Mouse (Mus musculus) gastrocnemius, postnatal 10 days (tissue): ENCODE results near the gene Tbc1d10a. TPM values are rescaled to one million over a fixed set of nuclear protein-coding genes. Genes with fewer than 3 reads are reported as not detected.
"Not testable (repeated sequence)": the region's sequence is repeated elsewhere in the genome, so short reads cannot be mapped to it uniquely, and the experiment has no call there.

Experiments used
- DNase-seq: peaks from one replicate; pipeline ENCODE4 v3.0.0; 2021; ENCODE audit warnings: mixed read lengths
- total RNA-seq, 2 experiments: library from RNA; stranded (reverse); gene quantifications; 2 replicates each; pipeline ENCODE4 v1.2.3; 2021

Tbc1d10a gene
- total RNA-seq, 2 experiments from 2014 or later = 6.1 to 8.2 TPM

DNA sequence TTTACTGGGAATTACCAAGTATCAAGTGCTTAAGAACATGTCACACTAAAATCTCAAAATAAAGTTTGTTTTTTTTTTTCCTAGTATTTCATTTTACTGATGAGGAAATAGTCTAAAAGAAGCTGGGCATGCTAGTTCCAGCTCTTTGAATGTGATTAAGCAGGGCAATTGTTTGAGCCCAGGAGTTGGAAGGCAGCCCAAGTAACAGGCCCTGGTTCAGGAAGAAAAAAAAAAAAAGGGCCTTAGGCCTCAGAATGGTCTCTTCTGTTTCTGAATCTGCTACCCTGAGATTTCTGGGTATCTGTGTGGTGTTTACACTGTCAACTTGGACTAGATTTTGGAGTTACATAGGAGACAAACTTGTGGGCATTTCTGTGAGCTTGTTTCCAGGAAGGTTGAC, 3.1 kb upstream of the Tbc1d10a start:
- no peak for DNase-seq

DNA sequence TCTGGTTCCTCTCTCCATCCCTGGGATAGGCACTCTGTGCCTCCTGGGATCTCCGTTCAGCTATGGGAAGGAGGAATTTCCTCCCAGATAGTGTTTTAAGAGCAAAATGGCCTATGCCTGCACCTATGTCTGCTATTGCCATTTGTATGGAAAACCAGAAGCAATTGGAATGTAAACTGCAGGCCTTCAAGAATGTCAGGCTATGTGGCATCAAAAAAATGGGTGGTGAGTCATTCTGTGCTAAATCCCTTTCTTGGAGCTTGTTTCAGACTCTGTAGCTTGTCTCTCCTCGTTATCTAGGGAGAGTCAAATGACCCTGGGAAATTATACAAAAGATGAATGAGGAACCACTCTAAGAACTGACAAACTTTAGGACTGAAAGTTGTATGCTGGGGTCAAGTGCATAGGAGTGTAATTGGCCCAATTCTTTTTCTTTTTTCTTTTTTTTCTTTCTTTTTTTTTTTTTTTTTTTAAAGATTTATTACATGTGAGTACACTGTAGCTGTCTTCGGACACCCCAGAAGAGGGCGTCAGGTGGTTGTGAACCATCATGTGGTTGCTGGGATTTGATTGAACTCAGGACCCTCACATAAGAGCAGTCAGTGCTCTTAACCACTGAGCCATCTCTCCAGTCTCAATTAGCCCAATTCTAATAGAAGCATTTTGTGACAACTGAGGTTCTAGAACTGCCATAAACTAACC, 2.2 kb upstream of the Tbc1d10a start:
- DNase-seq = no peak

DNA sequence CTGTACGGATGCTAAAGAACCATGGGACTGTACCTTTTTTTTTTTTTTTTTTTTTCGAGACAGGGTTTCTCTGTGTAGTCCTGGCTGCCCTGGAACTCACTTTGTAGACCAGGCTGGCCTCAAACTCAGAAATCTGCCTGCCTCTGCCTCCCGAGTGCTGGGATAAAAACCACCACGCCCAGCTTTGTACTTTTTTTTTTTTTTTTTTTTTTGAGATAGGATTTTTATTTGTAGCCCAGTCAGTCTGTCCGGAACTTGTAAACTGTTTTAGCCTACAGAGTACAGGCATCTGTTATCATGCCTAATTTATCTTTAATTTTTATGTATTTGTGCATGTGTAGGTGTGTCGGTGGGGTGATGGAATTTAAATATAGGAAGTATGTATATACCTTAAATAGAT, 1.1 kb upstream of the Tbc1d10a start:
- DNase-seq = not testable (repeated sequence)

DNA sequence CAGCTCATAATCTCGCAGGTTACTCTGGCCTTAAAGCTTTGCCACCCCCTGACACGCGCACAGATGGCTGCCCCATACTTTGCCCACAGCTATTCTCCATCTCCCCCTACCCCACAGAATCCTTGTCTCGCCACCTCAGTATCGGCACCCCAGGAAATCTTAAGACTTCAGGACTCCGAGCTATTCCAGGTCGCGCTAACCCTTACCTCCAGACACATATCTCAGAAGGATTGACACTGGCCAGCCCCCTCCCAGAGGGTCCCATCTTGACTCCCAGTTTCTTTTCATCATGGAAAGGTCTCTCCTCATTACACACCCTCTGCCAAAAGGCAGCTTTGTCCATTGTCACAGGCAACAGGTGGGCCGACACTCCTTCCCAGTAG, 720 bp downstream of the Tbc1d10a start:
- no peak for DNase-seq

DNA sequence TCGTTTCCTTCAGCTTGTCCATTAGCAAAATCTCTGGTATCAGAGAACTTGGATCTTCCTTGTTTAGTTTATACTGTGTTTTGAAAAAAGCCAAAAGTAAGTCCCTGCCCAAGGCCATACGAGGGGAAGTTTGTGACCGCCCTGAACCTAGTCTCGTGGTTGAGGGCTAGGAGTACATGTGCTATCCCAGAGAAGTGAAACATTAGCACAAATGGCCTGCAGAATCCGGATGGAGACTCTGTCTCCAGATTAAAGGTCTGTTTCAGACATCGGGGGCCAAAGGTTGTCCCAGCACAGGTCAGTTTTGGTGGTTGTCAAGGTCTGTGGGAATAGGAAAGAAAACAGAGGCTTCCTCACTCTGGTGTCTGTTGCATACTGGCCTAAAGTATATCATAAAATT, 2.6 kb downstream of the Tbc1d10a start:
- DNase-seq = no peak

DNA sequence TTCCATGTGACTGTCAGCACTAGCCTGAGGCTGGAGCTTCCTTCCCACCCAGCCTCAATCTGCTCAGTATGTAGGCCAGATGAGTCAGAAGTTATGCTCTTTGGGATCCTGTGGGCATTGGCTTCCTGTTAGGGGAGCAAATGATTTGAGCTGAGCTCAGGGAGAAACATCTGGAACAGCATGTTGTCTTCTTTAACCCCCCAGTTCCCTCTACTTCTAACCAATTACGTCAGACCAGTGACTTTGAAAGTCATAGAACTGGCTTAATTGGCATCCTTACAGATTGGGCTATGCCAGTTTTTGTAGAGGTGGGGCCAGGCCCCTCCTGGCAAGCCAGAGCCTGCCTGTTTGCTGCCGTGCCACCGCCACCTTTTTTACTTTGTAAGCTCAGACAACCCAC, 4.1 kb downstream of the Tbc1d10a start:
- DNase-seq = no peak

DNA sequence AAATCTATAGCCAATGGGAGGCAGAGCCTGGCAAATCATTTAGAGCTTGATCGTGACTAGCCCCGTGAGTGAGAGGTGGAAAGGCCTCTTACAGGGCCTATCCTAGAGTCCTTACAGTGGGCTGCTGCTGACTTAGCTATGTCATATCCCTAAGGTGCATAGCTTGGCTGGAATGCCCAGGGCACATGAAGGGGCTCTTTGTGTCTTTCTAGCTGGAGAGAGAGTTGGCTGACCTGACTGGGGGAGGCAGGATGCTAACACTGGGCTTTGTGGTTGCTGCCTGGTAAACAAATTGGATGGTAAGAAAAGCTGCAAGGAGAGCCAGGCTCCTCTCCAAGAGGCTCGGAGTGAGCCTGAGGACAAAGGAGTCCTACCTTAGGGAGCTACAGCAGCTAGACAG, 6.2 kb downstream of the Tbc1d10a start:
- no peak for DNase-seq

DNA sequence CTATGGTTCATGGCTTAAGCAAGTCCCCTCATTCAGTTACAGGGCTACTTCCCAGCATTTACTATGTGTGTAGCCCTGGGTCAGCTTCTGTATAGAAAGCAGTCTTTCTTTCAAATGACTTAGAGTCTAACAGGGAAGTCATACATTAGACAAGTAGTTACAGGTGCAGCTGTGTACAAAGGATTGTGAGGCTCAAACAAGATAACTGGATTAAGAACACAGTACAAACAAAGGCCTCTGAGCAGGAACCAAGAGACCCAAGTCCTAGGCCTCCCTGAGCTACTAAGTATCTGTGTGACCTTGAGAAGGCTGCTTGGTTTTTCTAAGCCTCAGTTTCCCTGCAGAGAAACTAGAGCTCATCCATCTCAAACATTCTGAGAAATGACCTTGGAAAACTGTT, 6.8 kb downstream of the Tbc1d10a start:
- no peak for DNase-seq

DNA sequence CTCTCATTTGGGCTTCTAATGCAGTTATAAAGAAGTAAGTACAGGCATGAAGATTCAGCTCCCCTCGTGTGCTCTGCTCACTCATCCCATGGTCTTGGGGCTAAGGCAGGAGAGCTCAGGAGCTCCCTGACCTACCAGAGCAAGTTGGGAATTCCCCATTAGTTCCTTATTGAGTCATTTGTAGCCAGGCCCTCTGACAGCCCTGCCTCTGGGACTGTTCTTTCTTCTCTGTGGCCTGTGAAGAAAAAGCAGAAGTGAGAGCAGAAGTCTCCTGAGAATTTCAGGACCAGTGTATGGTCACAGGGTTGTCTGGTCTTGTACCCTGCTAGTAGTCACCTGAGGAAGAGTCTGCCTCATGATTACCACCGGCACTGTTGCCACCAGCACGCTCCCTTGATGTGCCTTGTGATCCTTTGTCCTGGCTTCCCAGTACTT, 9.0 kb downstream of the Tbc1d10a start:
- DNase-seq = no peak

DNA sequence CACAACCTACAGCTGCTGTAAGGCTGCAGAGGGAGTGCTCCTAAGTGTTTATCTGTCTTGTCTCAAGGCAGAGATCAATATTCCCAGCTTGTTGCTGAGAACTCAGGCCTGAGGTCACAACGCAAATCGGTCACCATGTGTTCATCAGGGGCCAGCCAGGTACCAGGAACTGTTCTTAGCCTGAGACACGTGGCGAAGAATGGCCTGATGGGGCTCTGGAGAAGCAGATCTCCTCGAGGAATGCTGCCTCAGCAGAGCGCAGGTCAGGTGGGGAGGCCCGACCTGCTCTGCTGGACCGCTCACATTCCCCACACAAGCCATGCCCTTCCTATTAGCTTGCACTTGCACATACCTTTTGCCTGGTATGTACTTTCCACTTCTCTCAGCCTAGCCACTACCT, 10.0 kb downstream of the Tbc1d10a start:
- DNase-seq = no peak

DNA sequence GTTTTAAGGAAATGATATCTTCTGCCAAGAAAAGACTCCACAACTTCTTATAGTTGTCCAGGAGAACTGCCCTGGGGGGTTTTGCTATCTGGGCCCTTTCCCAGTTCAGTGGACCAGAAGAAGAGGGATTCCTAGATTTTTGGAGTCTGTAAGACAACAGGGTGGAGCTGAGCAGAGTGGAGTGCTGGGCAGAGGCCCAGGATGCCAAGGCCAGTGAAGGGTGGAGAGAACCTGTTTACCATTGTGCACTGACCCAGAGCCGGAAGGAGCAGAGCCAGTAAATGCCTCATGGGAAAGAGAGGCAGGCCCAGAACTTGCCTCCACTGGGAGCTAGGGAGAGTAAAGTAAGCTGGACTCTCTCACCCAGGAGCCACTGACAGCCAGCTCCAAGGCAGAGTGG, 11.1 kb downstream of the Tbc1d10a start:
- no peak for DNase-seq

DNA sequence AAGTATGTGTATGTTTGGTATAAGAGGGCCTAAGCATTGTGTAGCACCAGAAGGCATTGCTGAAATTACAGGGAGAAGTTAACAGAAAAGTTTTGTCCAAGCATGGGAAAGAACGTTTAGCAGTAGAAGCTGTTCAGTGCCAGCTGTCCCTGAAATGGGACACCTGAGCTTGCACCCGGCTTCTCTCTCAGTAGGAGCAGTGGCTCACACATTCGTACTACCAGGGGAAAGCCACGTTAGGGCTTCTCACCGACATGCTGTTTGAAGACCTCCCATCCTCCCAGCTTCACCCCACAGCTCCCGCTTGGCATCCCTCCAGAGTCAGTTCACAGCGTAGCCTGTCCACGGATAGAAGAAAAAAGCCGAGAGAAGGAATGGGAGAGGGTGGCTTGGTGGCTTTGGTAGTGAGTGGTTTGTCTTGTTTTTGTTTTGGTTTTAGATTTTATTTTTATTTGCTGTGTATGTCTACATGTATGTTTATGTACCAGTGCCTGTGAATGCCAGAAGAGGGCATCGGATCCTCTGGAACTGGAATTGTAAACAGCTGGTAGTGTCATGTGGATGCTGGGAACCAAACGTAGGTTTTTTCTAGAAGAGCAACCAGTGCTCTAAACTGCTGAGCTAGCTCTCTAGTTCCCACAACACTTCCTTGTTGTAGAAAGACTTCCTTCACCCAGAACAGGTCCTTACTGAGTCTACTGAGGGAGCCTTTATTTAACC, 15.6 kb downstream of the Tbc1d10a start:
- DNase-seq = no peak

DNA sequence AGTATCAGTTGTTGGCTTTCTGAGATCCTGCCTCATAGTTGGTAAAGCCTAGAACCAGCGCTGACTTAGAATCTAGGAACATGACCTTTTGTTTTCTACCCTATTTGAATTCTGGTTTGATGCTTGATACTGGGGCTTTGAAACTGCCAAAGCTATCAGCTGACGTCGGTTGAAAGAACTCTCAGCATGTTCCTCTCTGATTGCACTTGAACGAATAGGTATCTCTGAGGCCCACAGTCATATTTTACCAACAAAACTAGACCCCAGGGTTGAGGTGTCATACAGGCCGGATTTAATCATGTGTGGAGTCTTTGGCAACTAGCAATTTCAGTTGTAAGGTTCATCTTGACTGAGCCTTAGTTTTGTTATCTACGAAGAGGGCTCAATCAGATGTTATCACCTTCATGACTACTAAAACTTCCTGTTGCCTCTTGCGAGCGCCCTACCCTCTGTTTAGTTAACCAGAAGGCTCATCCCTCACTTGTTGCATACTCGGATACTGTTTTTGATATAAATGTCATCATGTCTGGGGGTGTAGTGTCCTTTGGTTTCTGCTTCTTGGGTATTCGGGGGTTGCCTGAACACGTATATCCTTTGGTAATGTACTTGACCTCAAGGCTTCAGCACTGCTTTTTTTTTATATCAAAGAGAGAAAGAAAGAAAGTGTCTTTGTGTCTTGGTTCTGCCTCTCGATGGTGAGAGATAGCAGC, 16.6 kb downstream of the Tbc1d10a start:
- DNase-seq = no peak

DNA sequence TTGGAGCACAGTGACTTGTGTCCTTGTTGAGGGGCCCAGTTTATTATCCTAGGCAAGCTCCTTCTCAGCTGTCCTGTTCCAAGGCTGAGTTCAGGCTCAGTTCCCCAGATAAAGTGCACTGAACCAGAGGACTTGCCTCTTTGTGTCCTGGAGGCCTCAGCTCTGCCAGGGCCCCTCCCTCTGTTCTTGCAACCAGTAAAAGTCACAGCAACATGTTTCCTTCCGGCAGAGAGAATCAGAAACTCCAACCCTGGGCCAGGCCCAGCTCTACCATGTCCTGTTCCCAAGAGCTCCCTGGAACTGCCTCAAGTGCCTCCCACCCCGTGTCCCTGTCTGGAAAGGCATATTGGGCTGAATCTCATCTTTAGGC, 17.1 kb downstream of the Tbc1d10a start:
- peak; percentile 50 for DNase-seq

DNA sequence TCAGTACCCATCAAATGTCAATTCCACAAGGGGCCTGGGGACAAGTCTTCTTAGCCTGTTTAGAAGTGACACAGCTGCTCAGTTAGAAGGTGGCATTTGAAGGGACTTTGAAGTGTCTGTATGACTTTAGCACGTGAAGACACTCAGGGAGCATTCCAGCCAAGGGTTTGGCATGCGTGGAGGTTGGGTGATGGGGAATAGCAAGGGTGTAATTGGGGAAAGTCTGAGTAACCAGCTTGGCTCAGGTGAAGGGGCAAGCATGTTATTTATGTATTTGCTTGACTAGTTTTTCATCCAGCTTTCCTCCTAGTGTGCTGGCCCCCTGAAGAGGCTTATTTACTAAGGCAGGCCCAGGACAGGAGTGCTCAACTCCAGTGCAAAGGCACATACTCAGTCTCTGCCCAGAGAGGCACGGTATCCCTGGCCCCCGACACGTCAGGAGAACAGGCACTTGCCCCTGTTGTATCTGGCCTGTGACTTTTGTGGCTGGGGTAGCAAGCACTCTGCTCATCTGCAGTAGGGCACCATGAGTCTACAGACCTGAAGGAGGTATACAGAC, 18.6 kb downstream of the Tbc1d10a start:
- no peak for DNase-seq

DNA sequence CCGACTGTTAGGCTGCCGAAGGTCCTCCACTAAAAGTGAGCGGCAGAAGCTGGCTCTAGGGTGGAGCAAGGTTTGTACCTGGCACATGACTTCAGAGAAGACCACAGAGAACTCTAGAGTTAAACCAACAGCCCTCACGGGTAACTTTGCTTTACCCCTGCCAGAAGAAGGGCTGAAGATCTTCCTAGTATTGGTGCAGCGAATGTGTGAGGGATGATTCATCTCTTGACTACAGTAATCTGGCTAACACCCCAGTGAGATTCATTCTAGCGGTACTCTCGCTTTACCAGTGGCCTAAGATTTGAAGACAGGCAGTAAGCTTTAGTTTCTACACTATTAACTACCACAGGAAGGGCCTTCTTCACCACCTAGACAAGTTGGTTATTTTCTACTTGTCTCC, 19.4 kb downstream of the Tbc1d10a start:
- DNase-seq = no peak

DNA sequence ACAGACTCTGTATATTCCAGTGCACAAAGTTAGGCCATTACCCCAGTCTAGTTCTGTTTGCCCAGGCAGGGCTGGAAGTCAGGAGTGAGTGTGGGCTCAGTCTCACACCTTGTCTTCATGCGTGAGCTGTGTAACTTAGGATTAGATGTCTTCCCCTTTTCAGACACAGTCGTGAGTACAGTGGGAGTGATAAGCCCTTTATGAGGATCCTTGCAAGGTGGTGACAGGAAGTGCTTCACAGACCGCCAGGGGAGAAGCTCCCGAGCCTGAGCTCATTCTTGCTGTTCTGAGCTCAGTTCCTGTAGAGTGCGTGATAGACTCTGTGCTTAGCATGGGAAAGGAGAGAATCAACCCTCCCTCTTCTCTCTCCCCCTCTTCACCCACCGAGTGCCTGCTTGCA, 20.0 kb downstream of the Tbc1d10a start:
- no peak for DNase-seq

DNA sequence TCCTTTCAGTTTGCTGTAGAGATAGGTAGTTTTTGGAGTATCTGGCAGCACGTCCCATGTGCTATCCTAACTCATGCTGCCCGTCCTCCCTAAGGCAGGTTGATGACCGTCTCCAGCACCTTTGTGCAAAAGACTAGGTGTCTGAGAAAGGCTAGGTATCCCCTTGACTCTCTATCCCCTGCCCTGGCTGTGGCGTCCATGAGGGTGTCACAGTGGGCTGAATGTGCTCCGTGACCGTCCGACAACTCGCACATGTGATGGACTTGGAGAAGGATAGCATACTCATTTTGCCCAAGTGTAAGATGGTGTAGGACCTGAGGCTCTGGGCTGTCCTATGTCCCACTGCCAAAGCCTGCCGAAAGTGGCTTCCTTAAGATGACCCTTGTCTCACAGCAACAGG, 21.1 kb downstream of the Tbc1d10a start:
- no peak for DNase-seq

DNA sequence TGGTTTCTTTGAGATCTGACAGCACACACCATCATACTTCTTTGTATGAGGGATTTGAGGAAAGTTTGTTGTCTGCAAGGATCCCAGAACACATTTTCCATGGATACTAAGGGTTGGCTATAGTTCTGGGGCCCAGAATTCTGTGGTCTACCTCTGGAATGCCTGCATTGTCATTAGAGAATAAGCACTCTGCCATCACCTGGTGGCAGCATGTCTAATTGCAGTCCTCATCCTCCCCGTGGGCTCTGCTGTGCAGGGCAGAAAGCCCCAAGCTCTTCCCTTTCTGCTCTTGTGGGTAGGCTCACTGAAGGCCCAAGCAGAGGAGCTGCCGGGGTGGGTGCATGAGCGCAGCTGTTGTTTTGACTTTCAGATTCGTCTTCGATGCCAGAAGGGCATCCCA, 23.0 kb downstream of the Tbc1d10a start:
- DNase-seq = no peak

DNA sequence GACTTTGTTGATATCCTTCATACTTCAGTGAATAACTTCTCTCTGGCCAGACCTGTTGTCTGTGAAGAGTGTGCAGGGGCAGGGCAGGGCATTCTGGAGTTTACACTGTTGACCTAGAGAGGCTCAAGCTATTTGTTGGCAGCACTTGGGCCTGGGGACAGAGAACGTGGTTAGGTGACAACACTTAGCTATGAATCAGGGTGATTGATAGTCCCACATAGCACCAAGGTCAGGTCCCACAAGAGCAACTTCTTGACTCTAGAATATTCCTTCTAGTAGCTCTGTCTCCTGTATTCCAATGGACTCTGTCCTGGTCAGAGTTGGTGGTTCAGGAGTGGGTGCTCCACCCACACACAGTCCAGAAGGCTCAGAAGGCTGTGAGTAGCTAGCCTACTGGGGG, 24.2 kb downstream of the Tbc1d10a start:
- DNase-seq = no peak

DNA sequence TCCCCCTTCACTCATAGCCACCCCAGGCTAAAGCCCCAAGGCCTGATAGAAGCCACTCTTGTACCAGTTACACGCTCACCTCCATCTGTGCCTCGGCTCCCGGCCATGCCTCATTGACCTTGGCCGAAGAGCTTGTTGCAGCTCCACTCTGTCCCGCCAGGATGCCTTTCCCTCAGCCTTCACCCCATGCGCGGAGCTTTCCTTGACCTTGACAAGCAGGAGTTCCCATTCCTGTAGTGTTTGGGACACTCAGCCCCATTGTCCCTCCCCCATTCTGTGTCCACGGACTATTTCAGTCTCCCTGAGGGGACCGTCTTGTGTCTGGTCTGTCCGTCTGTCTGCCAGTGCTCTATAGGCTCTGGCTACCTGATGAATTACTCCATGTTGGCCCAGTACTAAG, 26.5 kb downstream of the Tbc1d10a start:
- no peak for DNase-seq

DNA sequence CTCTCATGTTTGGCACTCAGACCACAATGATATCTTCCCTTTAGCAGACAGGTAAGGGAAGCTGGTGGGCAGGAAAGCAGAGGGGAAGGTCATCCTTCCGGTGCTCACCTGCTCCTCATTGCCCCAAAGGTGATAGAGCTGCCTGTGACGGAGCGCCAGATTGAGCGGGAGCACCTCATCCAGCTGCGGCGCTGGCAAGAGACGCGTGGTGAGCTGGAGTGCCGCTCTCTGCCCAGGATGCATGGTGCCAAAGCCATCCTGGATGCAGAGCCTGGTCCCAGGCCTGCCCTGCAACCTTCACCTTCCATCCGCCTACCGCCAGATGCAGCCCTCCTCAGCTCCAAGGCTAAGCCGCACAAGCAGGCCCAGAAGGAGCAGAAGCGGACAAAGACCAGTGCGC, 28.0 kb downstream of the Tbc1d10a start:
- no peak for DNase-seq

DNA sequence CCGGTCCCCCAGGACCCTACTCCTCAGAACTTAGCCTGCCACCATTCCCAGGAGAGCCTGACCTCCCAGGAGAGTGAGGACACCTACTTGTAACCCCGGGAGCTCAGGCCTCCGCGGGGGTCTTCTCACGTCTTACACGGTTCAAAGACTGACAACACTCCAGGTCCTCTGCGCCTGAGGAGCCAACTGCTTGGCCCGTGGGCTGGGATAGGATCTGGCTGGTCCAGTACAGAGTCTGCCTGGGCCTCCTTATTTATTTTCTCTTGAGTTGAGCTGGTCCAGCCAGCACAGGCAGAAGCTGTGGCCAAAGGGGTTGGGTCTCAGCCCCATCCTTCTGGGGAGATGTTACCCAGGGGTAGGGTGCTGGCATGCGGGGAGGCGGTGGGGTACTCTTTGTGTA, 28.5 kb downstream of the Tbc1d10a start:
- DNase-seq = no peak
